Mouse (Mus musculus): ENCODE results near the gene C1qtnf2. TPM values are rescaled to one million over a fixed set of nuclear protein-coding genes. Genes with fewer than 3 reads are reported as not detected.

The C1qtnf2 gene
- total RNA-seq, 1 experiment from 2014 or later: not detected

DNA sequence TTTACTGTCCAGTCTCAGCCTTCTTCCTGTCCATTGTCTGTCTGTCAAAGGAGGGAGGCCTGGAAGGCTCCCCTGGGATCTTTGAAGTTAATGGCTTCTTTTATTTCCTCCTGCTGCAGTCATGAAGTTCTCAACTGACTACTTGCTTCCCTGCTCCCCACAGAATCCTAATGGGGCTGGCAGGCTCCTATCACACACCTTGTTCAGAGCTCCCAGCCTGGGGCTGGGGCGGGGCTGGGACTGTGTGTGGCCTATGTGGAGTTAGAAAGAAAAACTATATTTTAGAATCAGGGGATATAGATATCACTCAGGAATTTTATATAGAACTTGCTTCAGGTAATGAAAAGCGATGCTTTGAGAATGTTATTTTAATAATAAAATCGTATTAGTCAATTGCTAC is 46.4 kb downstream of the C1qtnf2 start:
- no peak for ATAC-seq (replicated peaks; ENCODE audit: insufficient number of reproducible peaks, low FRiP score, low TSS enrichment, poor library complexity, severe bottlenecking)

DNA sequence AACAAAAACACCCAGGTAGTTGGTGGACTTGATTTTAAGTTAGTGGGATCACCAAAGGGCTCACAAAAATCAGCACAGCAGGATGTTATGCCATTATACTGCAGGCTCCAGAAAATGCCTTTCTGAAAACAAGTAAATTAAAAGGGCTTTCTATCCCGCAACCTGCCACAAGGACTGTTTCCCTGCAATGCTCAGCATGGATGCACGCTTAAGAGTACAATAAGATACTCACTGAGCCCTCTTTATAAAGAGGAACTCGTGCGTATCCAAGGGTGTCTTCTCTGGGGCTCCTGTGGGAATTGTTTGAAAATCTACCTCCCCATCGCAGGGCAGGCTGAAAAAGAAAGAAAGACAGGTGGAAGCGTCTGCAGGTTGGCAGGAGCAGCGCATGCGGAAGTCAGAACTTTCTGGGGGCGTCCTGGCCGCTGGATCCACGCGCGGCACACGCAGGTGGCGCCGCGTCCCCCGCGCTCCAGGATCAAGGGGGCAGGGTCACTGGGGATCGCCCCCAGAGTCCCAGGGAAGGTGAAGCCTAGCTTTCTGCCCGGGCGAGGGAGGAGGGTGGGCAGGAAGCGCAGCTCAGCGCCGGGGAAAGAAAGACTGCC is 54.1 kb downstream of the C1qtnf2 start:
- ATAC-seq (replicated peaks; ENCODE audit: insufficient number of reproducible peaks, low FRiP score, low TSS enrichment, poor library complexity, severe bottlenecking): no peak

DNA sequence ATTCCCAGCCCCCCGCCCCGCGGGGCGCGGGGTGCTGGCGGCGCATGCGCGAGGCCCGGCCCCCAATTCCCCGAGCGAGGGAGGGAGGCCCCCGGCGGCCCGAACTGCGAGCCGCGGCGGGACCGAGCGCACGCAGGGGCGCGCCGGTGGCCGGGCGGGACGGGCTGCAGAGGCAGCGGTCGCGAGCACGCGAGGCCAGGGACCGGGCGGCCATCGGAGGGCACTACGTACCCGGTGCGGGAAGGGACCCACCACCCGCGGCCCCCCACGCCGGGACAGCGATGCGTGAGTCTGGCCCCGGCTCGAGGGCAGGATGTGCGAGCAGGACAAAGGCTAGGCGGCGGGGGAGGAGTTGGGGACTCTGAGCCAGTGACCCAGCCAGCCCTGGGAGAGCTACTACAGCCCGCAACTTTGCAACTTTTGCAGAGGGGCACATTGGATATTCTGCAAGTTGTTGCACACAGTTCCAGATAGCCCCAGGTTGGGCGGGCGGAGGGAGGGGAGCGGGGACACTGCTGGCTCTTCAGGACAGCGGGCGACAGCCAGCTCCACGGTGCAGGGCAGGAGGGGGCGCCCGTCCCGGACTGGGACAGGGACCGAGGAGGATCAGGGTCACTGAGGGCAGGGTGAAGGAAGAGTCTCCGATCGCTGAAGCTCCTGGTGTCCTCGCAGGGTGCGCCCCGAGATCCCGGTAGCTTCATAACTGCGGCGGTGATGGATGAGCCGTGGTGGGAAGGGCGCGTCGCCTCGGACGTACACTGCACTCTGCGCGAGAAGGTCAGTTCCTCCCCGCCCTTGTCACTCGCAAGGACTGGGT is 54.8 kb downstream of the C1qtnf2 start, which contains the start of gene Ccnjl:
Ccnjl (plus strand) TSS at position 102 of the 817 bp plus-strand sequence.
- ATAC-seq (replicated peaks; ENCODE audit: insufficient number of reproducible peaks, low FRiP score, low TSS enrichment, poor library complexity, severe bottlenecking): no peak

DNA sequence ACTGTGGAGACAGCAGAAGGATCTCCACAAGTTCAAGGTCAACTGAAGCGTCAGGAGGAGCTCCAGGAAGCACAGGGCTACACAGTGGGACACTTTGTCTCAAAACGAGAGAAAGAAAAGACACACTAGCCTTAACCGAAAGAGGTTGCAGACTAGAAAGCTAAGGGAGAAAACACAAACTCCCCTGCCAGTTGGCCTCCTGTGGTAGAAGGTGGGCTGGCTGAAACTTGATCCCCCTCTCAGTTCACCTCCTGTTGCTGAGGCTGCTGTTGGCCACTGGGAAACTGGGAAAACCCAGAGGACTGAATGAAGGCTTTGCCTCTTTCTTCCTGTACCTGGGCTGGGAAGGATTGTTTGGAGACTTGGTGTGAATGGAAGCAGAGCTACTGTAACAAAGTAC is 56.0 kb downstream of the C1qtnf2 start:
- no peak for ATAC-seq (replicated peaks; ENCODE audit: insufficient number of reproducible peaks, low FRiP score, low TSS enrichment, poor library complexity, severe bottlenecking)

DNA sequence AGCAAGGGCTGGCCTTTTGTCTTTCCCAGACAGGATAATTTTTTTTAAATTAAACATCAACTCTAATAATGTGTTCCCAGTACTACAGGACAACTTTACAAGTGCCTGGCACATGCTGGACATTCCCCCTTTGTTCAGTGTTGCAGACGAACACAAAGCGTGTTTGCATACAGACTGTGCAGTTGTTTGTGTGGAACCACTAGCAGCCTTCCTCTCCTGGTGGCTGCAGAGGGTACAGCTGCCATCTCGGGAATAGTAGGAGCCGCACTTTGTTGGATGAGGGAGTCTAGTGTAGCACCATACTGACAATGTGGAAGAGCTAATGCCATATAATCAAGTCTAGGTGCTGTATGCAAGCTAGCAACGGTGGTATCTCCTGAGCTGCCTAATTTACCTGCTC is 57.5 kb downstream of the C1qtnf2 start:
- no peak for ATAC-seq (replicated peaks; ENCODE audit: insufficient number of reproducible peaks, low FRiP score, low TSS enrichment, poor library complexity, severe bottlenecking)

DNA sequence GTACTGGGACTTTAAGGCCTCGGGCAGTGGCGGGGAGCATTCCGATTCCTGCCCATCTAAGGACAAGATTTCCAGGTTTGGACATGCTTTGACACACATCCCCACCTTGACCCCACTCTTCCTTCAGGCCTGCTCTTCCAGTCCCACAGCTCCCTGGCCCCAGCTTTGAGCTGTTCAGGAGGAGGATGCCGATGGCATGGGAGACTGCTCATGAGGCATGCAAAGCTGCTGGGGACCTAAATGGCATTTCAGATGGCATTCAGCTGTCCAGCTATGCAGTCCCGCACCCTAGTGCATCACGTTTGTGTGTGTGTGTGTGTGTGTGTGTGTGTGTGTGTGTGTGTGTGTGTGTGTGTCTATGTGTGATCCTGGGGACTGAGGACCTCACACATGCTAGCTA is 63.0 kb downstream of the C1qtnf2 start:
- no peak for ATAC-seq (replicated peaks; ENCODE audit: insufficient number of reproducible peaks, low FRiP score, low TSS enrichment, poor library complexity, severe bottlenecking)

DNA sequence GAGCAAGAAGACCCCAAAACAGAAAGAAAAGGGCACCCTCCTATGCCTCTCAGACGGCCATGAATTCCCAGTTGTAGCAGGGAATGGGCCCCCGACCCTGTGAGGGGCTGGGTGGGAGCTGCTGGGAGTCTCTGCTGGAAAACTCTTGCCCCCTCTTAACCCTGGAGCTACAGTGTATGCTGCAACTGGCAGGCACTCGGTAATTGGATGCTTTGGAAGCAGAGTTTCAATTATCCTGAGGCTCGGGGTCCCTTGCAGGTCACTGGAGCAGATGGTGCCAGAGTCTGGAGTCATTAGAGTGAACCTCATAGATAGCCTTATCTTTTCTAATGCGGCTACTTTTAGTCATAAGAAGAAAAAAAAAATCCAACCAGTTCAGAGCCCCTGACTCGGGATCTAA is 65.8 kb downstream of the C1qtnf2 start:
- ATAC-seq (replicated peaks; ENCODE audit: insufficient number of reproducible peaks, low FRiP score, low TSS enrichment, poor library complexity, severe bottlenecking): no peak

Other genes with a start within 250 kb of the C1qtnf2 start
- 67.5 to 109 TPM (median 103 TPM) in 3 replicates for gene Pttg1, start 48.0 kb upstream of the C1qtnf2 start, total RNA-seq (2017)
- gene Slu7, start 40.5 kb upstream of the C1qtnf2 start, total RNA-seq (2017): 143 to 184 TPM (median 150 TPM) in 3 replicates
- not detected in 3 replicates for gene Ccnjl, start 54.5 kb downstream of the C1qtnf2 start, total RNA-seq (2017)
- not detected in 3 replicates for gene 4933415A04Rik, start 112.8 kb downstream of the C1qtnf2 start, total RNA-seq (2017)
- gene Fabp6, start 127.3 kb downstream of the C1qtnf2 start, total RNA-seq (2017): not detected in 3 replicates
- gene Pwwp2a, start 207.7 kb downstream of the C1qtnf2 start, total RNA-seq (2017): 18.9 to 56.5 TPM (median 21.2 TPM) in 3 replicates